Mouse (Mus musculus) liver, postnatal 0 days (tissue): Measurements from ENCODE around the gene Reln. TPM values are rescaled to one million over a fixed set of nuclear protein-coding genes. Genes with fewer than 3 reads are reported as not detected.
A peak's percentile ranks its signal among the peaks of the same experiment; 100 is the strongest.

Source experiments
- ATAC-seq: fragments of 200-750 bp; cut with Nextera tagmentation; 2 replicates; pipeline ENCODE4 v1.8.0; 2017; ENCODE audit warnings: mild to moderate bottlenecking, moderate library complexity
- DNase-seq: peaks from one replicate; pipeline ENCODE4 v3.0.0-alpha.2; 2016
- H3K27ac ChIP-seq: fragments of 300-500 bp; sonication (generic); 2 replicates; pipeline ENCODE4 v1.5.1; 2014; ENCODE audit warnings: antibody characterized with exemption, moderate library complexity, mild to moderate bottlenecking, low read depth
- H3K27me3 ChIP-seq: fragments of 300-500 bp; sonication (generic); 2 replicates; pipeline ENCODE4 v1.6.1; 2014; ENCODE audit warnings: low read length, control low read depth, mixed read lengths; ENCODE audit not compliant: insufficient read depth
- H3K36me3 ChIP-seq: fragments of 300-500 bp; sonication (generic); replicated peaks from 2 replicates; pipeline ENCODE4 v1.6.1; 2014; ENCODE audit warnings: mild to moderate bottlenecking, control low read depth, low read length, moderate library complexity, mixed read lengths; ENCODE audit not compliant: insufficient read depth
- H3K4me1 ChIP-seq: fragments of 300-500 bp; sonication (generic); 2 replicates; pipeline ENCODE4 v1.6.1; 2014; ENCODE audit warnings: antibody characterized with exemption, mild to moderate bottlenecking, control low read depth; ENCODE audit not compliant: insufficient read depth
- H3K4me2 ChIP-seq: fragments of 300-500 bp; sonication (generic); 2 replicates; pipeline ENCODE4 v1.6.1; 2014; ENCODE audit warnings: low read depth, mild to moderate bottlenecking, low read length, moderate library complexity, mixed read lengths
- H3K4me3 ChIP-seq: fragments of 300-500 bp; sonication (generic); 2 replicates; pipeline ENCODE4 v1.5.1; 2014; ENCODE audit warnings: low read depth, low read length
- H3K9ac ChIP-seq: fragments of 300-500 bp; sonication (generic); replicated peaks from 2 replicates; pipeline ENCODE4 v1.6.1; 2014; ENCODE audit warnings: mild to moderate bottlenecking, moderate library complexity
- H3K9me3 ChIP-seq: fragments of 300-500 bp; sonication (generic); 2 replicates; pipeline ENCODE4 v1.6.1; 2016; ENCODE audit warnings: mild to moderate bottlenecking, control low read depth, low read length, mixed read lengths
- CTCF ChIP-seq: sonication (generic); IDR thresholded peaks from 2 replicates; pipeline ENCODE4 v1.5.1; 2016; ENCODE audit warnings: antibody characterized with exemption, low read depth
- EP300 ChIP-seq: IDR thresholded peaks from 2 replicates; pipeline ENCODE4 v1.6.1; 2016; ENCODE audit warnings: antibody characterized with exemption, low read depth, mild to moderate bottlenecking
- WGBS: fragments of 180-500 bp; shearing (Covaris S2); extraction: QIAGEN DNeasy Blood & Tissue Kit; methylation state at CpG from one replicate; pipeline ENCODE4 v1.1.7; 2014; ENCODE audit not compliant: insufficient replicate concordance; 5-methylcytosine and 5-hydroxymethylcytosine counted together
- polyA plus RNA-seq: library from polyadenylated mRNA; unstranded; fragments of >200 nt; fragmentation: Nextera tagmentation; extraction: Ambion mirVana; gene quantifications from 2 replicates; pipeline ENCODE4 v1.2.1, GENCODE M21; 2015

Gene Reln
- polyA plus RNA-seq, 1 experiment from 2014 or later = 16.8 TPM

DNA sequence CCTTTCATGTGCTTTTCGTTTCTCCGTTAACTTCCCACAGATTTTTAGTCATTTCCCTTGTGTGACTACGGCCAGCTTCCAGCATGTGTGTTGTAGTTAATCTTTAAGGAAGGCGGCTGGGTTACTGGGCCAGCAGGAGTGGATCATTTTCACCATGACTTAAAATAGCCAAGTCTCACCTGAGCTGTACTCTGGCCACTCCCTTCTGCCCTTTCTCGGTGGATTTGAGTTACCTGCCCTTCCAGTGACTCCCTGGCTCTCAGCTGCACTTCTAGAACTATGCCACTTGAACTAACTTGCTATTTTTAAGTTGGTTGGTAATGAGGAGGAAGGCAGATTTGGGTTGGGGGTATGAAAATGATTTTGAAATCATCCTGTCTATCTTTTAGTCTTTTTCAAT is 406.4 kb downstream of the Reln start:
- H3K36me3 ChIP-seq = peaks cover 2% of the 10 kb centered on the region; the same call in 1 of the 2 replicates
- ATAC-seq = no peak
- no peak overlapping the region for H3K4me3 ChIP-seq
- 71% methylated on average over 5 of the region's 5 CpGs for WGBS
- no peaks in the 10 kb centered on the region for H3K27me3 ChIP-seq
- TF ChIP-seq EP300 (no peak), CTCF (no peak)
- H3K9ac ChIP-seq = no peak overlapping the region
- no peak overlapping the region for H3K27ac ChIP-seq
- H3K9me3 ChIP-seq = no peaks in the 10 kb centered on the region
- H3K4me2 ChIP-seq = no peak overlapping the region
- DNase-seq = no peak
- H3K4me1 ChIP-seq = no peaks in the 10 kb centered on the region

DNA sequence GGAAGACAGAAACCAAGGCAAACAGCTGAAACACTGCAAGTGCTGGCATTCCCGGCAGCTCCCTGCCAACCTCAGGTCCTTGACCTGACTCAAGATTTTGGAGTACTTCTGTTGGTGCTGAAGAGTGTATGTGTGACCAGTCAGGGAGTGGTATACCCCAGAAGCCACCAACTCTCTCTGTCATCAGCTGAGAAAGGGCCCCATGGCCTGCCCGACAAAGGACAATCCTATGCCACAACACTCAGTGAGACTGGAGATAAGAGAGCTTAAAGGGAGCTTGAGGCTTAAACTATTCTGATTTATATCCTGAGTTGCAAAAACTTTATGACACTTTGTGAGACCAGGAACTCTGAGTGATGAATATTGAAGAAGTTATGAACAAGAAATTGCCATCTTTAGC is 407.9 kb downstream of the Reln start:
- H3K4me1 ChIP-seq = no peaks in the 10 kb centered on the region
- no peak overlapping the region for H3K9ac ChIP-seq
- TF ChIP-seq CTCF (no peak), EP300 (no peak)
- no peak overlapping the region for H3K4me3 ChIP-seq
- ATAC-seq = no peak
- 75% methylated on average over 2 of the region's 2 CpGs for WGBS
- no peaks in the 10 kb centered on the region for H3K9me3 ChIP-seq
- peaks cover under 1% of the 10 kb centered on the region; the same call in 1 of the 2 replicates for H3K36me3 ChIP-seq
- H3K4me2 ChIP-seq = no peak overlapping the region
- no peaks in the 10 kb centered on the region for H3K27me3 ChIP-seq
- no peak overlapping the region for H3K27ac ChIP-seq
- no peak for DNase-seq

DNA sequence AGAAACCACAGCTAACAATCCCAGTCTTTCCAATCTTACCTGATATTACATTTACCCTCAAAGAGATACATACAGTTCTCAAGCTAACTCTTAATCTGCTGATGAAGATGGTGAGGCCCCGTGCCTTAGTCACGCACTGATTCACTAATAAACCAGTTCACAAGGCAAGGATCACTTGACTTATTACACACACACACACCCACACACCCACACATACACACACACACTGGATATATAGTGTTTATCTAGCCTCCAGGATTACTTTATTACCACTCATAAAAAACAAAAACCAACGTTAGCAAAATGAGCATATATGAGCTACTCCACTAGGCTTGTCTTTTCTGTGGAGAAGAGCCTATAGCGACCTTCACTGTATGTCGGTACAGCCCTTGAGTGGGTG is 408.4 kb downstream of the Reln start:
- Histone ChIP-seq H3K27ac (no peak overlapping the region), H3K4me2 (no peak overlapping the region), H3K4me3 (no peak overlapping the region), H3K9me3 (no peaks in the 10 kb centered on the region), H3K4me1 (no peaks in the 10 kb centered on the region), H3K27me3 (no peaks in the 10 kb centered on the region), H3K36me3 (no peaks in the 10 kb centered on the region; the same call in 1 of the 2 replicates), H3K9ac (no peak overlapping the region)
- DNase-seq (no peak), ATAC-seq (no peak)
- TF ChIP-seq CTCF = no peak
- TF ChIP-seq EP300 = no peak
- 80% methylated on average over 5 of the region's 5 CpGs for WGBS

DNA sequence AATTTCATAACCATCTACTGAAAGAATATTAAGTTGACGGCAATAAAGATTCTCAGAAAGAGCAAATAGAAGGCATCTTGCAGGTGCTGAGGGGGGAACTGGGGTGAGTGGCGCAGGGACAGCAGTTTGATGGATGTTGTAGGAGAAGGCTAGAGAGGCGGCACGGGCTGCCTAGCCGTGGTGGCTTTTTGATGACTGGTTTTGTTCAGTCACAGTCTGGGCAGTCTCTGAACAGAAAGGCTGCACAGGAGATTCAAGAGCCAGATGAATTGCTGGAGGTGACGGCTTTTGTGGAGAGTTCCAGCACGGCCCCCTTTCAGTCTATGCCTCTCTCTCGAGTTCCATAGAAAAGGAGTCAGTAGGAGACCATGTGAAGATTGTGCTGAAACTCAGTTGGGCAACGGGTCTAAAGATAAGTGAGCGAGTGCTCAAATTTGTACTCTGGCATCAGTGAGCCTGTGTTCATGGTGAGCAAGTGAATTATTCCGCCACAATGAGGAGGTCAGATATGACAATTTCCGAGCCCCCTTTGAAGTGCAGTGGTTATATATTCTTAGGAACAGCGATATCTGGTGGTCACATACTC is 409.6 kb downstream of the Reln start:
- Histone ChIP-seq H3K4me2 (no peak overlapping the region), H3K4me1 (no peaks in the 10 kb centered on the region), H3K36me3 (no peaks in the 10 kb centered on the region; the same call in 1 of the 2 replicates), H3K9me3 (no peaks in the 10 kb centered on the region), H3K4me3 (no peak overlapping the region), H3K9ac (no peak overlapping the region), H3K27me3 (no peaks in the 10 kb centered on the region), H3K27ac (no peak overlapping the region)
- DNase-seq (no peak), ATAC-seq (no peak)
- no peak for TF ChIP-seq EP300
- no peak for TF ChIP-seq CTCF
- WGBS = 85% methylated on average over 13 of the region's 13 CpGs

DNA sequence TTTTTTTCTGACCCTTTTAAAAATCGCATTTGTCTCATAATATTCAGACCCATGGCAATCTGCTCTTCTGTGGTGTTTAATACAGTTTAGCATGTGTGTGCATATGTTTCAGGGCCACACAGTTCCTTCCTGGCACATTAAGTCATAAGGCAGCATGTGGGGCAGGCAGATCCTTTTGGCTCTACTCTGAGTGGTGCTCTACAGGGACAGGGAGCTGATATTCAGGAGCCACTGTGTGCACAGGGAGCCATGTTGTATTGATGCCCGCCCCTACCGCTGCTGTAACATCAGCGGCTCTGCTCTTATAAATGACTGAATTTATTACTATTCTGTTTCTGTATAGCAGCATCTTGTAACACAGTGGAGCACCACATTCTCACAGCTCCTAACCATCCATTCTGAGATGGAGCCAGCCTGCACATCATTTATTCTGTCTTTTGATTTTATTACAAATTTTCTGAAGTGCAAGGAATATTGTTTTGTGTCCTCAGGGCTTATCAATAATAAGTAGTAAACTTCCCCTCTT is 410.3 kb downstream of the Reln start:
- no peak for DNase-seq
- Histone ChIP-seq H3K27me3 (no peaks in the 10 kb centered on the region), H3K4me3 (no peak overlapping the region), H3K36me3 (no peaks in the 10 kb centered on the region; the same call in 1 of the 2 replicates), H3K4me1 (no peaks in the 10 kb centered on the region), H3K9ac (no peak overlapping the region), H3K27ac (no peak overlapping the region), H3K4me2 (no peak overlapping the region), H3K9me3 (no peaks in the 10 kb centered on the region)
- ATAC-seq = no peak
- TF ChIP-seq EP300 (no peak), CTCF (no peak)
- WGBS = 84% methylated on average over 4 of the region's 4 CpGs

DNA sequence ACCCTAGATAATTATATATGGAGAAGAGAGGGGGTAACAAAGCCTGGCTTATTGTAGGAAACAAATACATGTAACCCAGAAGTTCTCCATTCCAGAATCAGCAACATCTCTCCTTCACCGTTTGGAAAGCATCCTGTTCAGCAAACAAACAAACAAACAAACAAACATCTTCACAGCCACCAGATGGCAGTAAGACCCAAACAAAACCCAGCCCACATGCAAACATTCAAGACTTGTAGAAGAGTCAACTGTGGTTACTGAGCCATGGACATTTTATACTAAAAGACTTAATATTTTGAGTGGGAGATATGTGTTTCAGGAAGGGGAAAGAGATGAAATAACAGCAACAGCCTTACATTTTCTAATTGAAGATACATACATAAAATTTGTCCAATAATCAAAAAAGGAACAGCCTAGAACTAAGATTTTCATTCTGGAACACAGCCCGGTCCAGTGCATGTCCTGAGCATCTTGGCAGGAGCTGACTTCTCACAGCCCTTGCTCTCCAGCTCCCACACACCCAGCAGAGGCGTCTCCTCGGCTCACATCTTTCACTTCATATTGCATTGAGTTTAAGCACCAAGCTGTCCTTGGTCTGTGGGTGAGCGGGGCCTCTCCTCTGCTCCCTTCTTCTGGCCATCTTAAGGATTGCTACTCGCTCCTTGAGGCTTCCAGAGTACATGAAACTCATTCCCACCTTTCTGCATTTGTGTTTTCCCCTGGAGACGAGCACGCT is 411.0 kb downstream of the Reln start:
- DNase-seq = no peak
- peak; percentile 34; the same call in 1 of the 2 replicates for TF ChIP-seq CTCF
- no peak for TF ChIP-seq EP300

More for the DNA sequence above, 411.0 kb downstream of the Reln start:
- H3K9me3 ChIP-seq = no peaks in the 10 kb centered on the region
- H3K36me3 ChIP-seq = no peaks in the 10 kb centered on the region; the same call in 1 of the 2 replicates
- no peak overlapping the region for H3K4me3 ChIP-seq
- no peak overlapping the region for H3K4me2 ChIP-seq
- no peaks in the 10 kb centered on the region for H3K27me3 ChIP-seq
- H3K4me1 ChIP-seq = no peaks in the 10 kb centered on the region
- no peak for ATAC-seq
- no peak overlapping the region for H3K9ac ChIP-seq
- 66% methylated on average over 8 of the region's 8 CpGs for WGBS
- H3K27ac ChIP-seq = no peak overlapping the region
